Mouse (Mus musculus): ENCODE data around the gene Gm31371. TPM values are rescaled to one million over a fixed set of nuclear protein-coding genes. Genes with fewer than 3 reads are reported as not detected.

Gene Gm31371
- polyA plus RNA-seq (2014; fragmentation: Illumina TruSeq; extraction: RNeasy Lipid Tissue Mini Kit (QIAGEN cat#74804); ENCODE audit: low read depth, low replicate concordance), result not detected

GRCm38 (mm10) chr8:19903092-19903491 lies at the start of gene Gm31371:
TSS of gene Gm31371 (plus strand) at chr8:19903392.

Other genes starting within 250 kb of the Gm31371 start
- gene 4930467E23Rik, start 173.8 kb upstream of the Gm31371 start, polyA plus RNA-seq (2014; fragmentation: Illumina TruSeq; extraction: RNeasy Lipid Tissue Mini Kit (QIAGEN cat#74804); ENCODE audit: low read depth, low replicate concordance), result not detected